Mouse (Mus musculus) stomach, postnatal 0 days (tissue): ENCODE results near the gene Prr13.

Experiments used
- CTCF ChIP-seq: IDR thresholded peaks from 2 replicates; pipeline ENCODE4 v1.5.1; 2016; ENCODE audit warnings: antibody characterized with exemption, low read depth, mild to moderate bottlenecking, moderate library complexity
- EP300 ChIP-seq: optimal IDR thresholded peaks from 2 replicates; pipeline ENCODE3; 2016; ENCODE audit warnings: antibody characterized with exemption

- no peak for TF ChIP-seq CTCF
- TF ChIP-seq EP300 = no peak
Observed at GRCm38 (mm10) chr15:102506864-102507263, 48.0 kb downstream of the Prr13 start.
